Mouse (Mus musculus): ENCODE data around the gene Grin2d. TPM values are rescaled to one million over a fixed set of nuclear protein-coding genes. Genes with fewer than 3 reads are reported as not detected.

Gene Grin2d
- polyA plus RNA-seq (2017; shearing (Covaris generic)) = 0.84 TPM

DNA sequence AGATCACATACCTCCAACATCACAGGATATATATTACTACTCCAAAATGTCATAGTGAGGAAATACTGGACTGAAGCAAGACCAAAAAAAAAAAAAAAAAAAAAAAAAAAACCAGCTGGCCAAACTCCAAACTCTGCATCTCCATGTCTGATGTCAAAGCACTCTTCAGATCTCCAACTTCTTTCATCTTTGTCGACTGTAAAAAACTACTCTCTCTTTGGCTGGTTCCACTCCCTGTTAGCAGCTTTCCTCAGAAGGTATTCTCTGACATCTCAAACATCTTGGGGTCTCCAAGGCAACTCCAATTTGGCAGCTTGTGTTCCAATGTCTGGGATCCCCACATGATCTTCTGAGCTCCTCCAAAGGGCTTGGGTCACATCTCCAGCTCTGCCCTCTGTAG, at the start of gene Grin2d:
Gene Grin2d (minus strand): TSS at position 101 of the 400 bp plus-strand sequence.

DNA sequence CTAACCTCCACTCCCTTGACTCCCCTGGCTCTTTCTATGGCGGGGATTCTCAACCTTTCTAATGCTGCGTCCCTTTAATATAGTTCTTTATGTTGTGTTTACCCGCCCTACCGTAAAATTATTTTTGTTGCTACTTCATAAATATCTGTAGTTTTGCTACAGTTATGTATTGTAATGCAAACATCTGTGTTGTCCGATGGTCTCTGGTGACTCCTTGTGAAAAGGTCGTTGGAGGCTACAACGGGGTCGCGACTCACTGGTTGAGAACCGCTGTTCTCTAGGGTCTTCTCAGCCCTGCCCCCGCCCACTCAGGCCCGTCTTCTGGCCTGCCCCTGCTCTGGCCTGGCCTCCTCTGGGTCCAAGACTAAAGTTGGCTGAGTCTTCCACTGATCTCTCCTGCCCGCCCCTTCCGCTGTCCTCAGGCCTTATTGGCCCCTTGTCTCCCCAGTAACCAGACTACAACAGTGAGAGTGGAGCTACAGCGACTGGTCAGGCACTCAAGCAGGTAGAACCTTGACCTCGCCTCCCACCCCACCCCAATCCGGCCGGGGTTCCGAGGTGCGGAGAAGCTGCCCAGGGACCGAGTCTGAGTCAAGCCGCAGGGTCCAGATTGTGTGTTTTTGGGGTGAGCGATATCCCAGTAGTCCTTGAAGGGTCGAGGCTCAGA, 45.7 kb upstream of the Grin2d start, which contains the start of gene Ccdc114:
Gene Ccdc114 (plus strand): TSS at position 311 of the 667 bp plus-strand sequence.

DNA sequence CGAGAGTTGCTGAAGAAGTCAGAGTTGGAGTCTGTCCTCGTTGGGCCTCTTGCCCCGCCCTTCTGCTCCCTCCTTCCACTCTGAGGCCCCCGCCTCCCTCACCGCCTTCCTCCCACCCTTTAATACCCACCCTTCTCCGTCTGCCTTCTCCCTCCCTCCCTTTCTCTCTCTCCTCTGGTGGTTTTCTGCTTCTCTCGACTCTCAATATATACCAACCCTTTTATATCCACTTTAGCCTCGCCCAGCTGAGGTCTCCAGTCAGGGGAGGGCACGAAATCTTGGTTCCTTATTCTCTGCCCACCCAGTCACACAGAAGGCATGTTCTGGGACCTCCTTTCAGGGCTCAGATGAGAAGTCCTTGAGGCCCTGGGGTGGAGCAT, 43.1 kb upstream of the Grin2d start, which contains the start of gene Emp3:
Gene Emp3 (minus strand): TSS at position 163 of the 380 bp plus-strand sequence.

DNA sequence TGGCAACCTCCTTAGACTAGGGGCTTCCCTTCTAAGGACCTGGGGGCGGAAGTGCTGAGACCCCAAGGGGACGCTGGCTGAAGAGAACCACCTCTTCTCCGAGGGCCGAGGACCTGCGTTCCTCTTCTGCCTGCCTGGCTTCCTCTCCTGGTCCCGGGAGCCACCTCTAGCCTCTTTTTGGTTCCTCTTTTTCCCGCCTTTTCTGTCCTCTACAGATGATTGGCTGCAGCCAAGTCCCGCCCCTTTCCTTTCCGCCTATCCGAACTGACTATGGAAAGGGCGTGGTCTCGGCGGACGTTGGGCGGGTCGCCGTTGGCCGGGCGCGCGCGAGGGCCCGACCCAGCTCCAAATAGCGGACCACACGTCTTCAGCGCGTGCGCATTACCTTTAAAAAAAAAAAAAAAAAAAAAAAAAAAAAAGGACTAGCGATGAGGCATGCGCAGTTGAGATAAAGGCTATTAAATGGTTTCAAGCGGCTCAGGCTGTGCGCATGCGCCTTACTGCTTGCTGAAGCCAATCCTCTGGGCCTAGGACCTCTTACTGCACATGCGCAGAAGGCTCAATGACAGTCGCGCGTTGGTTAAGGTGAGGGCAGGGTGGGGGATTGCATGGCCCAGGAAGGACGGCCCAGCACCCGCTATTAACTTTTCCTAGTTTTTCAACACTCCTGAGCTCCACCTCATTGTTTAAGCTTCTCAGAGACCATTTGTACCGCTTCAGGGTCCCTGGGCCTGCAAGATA, 18.5 kb upstream of the Grin2d start, which contains the start of the genes Syngr4 and Tmem143:
Gene Syngr4 (minus strand): TSS at position 198 of the 741 bp plus-strand sequence.
Gene Tmem143 (plus strand): TSS at position 425 of the 741 bp plus-strand sequence.

DNA sequence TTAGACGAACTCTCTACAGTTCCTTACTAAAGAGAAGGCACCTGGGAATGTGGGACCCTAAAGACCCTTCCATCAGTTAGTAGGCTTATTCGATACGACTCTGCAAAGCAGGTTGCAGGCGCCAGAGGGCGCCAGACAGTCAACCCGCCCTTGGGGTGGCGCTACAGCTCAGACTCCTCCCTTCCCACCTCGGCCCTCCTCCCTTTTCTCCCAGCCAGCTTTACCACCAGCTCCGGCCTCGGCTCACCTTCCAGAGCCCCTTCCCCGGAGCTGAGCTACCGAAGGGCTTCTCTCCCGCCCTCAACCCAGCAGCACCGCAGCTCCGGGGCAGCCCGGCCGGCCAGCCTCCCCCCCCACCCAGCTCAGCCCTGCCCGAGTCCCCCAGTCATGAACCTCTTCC, 5.6 kb downstream of the Grin2d start, which contains the start of gene Kdelr1:
Gene Kdelr1 (plus strand): TSS at position 149 of the 400 bp plus-strand sequence.

DNA sequence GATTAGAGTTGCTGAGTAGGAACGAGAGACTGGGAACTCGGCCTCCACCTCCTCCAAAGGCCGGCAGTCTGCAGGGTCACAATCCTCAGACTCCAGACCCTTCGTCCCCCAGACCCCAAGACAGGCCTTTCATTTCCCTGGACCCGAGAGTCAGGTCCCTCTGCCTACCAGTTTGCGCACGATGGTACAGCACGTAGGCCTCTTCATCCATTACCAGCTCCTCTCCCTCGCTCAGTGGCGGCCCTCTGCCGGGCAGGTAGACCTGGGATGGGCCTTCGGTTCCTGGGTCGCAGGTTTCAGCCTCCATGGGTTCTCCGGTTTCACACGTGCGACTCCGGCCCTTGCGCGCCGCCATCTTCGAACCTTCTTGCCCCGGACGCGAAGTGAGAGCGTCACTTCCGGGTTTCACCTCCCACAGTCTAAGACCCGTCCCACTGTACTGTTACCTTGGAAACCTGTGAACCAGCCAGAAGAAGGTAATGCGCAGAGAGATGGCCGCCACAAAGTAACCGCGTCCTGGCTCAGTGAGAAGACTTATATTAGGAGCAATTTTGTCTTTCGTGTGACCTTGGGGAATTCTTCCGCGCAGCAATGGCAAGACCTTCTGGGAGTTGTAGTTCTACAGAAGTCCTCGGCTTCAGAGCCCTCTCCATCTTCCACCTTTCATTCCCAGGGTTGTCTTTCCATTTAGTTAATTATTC, 47.6 kb downstream of the Grin2d start, which contains the start of gene Grwd1:
Gene Grwd1 (minus strand): TSS at position 518 of the 701 bp plus-strand sequence.

DNA sequence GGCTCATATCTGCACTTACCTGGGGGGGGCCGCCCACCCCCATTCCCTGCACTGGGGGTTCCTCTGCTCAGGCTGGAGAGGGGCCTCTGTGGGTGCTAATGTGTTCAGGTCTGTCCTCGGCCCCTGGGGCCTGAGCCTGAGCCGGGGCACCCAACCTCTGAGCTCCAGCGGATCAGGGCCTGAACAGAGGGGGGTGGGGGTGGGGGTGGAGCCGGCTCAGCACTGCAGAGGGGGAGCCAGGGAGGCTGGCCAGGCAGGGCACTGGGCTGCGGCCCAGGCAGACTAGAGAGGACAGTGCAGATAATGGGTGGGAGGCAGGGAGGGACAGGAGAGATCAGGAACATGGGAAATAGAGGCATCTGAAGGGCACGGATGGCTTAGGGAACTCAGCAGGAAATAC, 53.6 kb downstream of the Grin2d start, which contains the start of gene Kcnj14:
Gene Kcnj14 (minus strand): TSS at position 185 of the 400 bp plus-strand sequence.

DNA sequence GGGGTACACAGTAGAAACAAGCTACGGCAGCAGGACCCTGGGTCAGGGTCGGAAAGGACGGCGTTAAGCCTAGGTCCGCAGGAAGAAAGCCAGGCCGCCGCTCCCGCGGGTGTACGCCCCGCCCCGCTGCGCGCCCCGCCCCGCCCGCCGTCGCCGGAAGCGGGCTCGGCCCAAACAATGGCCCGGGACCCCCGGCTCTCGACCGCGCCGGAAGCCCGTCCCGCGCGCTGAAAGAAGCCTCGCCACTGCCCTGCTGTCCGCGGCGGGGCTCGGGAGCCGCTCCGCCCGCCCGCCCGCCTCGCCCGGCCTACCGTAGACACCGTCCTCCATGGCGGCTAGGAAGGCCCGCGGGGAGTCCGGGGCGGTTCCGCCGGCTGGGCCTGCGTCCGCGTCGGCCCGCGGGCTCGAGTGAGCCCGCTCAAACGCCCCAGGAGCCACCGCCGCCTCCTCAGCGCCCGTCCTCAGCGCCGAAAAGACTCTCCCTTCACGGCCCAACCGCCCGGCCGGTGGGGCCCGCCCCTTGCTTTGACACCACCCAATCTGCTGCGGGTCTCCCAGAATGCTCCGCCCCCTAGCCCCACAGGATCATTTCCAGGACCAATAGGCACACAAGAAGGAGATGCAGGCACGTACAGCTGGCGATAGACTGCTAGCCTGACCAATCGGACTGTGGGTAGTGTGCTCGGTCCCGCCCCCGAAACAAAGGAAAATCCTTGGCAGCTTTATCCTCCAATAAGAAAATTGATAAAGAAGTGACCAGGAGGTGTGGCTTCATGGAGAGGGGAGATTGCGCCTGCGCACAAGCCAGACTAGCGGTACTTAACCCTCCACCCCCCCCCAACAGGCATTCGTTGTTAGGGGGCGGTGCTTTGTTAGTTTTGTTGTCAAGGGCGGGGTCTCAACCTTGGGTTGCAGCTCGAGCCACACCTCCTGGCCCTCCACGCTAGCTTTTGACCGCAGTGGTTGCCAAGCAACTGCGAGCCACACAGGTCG, 64.1 kb downstream of the Grin2d start, which contains the start of gene Cyth2:
Gene Cyth2 (minus strand): TSS at position 795 of the 993 bp plus-strand sequence.

DNA sequence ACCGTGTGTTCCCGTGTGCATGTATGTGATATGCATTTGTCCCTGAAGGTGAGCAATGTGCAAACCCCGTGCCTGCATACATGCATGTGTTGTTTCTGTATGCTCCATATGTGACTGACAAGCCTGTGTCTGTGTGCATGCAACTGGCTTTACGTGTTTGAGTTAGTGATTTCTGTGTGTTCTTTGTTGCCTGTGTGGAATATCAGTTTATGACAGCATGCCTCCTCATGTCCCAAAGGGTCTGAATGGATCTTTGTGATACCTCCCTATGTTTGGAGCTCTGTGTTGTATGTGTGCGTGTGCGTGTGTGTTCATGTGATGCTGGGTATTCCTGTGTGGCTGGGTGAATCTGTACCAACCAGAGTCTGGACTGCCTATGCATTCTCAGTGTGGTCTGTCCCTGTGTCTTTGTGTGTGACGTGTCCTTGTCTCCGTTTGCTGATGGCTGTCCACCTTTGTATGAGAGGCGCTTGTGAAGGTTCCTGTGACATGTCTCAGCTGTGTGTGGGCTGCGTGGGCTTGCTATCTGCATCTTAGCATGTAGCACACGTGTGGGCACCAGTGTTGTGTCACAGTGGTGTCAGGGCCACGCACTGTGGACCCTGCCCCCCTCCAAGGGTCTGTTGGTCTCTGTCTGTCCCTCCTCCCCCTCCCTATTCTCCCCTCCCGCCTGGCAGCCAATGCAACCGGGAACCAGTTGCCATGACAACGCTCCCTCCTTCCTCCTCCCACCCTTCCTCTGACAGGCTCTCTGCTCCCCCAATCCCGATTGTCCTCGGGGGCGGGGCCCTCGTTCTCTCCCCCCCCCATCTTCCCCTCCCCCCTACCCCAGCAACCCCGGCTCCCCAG, 93.4 kb downstream of the Grin2d start, which contains the start of gene Sult2b1:
Gene Sult2b1 (minus strand): TSS at position 146 of the 849 bp plus-strand sequence.

DNA sequence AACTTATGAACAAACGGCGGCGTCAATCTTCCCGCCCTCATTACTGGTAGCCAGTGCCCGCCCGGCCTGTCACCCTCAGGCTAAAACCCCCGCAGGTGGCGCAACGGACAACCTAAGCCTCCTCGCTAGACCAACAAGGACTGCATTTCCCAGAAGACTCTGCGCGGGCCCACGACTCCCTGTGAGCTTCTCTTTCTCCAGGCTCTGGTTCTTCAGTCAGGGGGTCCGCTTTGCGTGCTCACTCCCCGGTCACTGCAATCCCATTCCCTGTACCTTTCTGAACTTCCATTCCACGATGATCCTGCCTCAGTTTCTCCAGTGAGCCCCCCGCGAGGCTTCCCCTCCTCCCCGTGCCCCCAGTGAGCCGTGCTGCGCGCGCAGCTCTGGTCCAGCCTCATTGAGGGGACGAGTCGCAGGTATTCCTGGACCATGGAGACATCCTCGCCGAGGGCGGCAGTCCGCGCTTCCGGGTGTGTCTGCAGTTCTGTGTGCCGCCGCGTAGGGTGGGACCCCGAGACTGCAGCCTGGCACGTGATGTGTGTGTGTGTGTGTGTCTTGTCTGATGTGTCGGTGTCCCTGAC, 94.6 kb downstream of the Grin2d start, which contains the start of gene Lmtk3:
Gene Lmtk3 (plus strand): TSS at position 228 of the 581 bp plus-strand sequence.

Other genes starting within 250 kb of the Grin2d start
- gene Mamstr, start 238.4 kb downstream of the Grin2d start, polyA plus RNA-seq (2017; shearing (Covaris generic)) = 1.1 TPM
- 0.89 TPM for gene Fut2, start 212.0 kb downstream of the Grin2d start, polyA plus RNA-seq (2017; shearing (Covaris generic))
- gene Ntn5, start 194.4 kb downstream of the Grin2d start, polyA plus RNA-seq (2017; shearing (Covaris generic)) = not detected
- not detected for gene Sec1, start 184.0 kb downstream of the Grin2d start, polyA plus RNA-seq (2017; shearing (Covaris generic))
- gene Car11, start 178.5 kb downstream of the Grin2d start, polyA plus RNA-seq (2017; shearing (Covaris generic)) = 1.3 TPM
- 7.4 TPM for gene Dbp, start 173.3 kb downstream of the Grin2d start, polyA plus RNA-seq (2017; shearing (Covaris generic))
- gene Rpl18, start 162.9 kb downstream of the Grin2d start, polyA plus RNA-seq (2017; shearing (Covaris generic)) = 1,531 TPM
- 17.9 TPM for gene Sphk2, start 160.4 kb downstream of the Grin2d start, polyA plus RNA-seq (2017; shearing (Covaris generic))
- 0.57 TPM for gene Fam83e, start 157.2 kb downstream of the Grin2d start, polyA plus RNA-seq (2017; shearing (Covaris generic))
- gene Spaca4, start 152.6 kb downstream of the Grin2d start, polyA plus RNA-seq (2017; shearing (Covaris generic)) = not detected
- 0.13 TPM for gene Lmtk3, start 94.6 kb downstream of the Grin2d start, polyA plus RNA-seq (2017; shearing (Covaris generic))
- 13.1 TPM for gene Sult2b1, start 93.7 kb downstream of the Grin2d start, polyA plus RNA-seq (2017; shearing (Covaris generic))
- gene Cyth2, start 63.8 kb downstream of the Grin2d start, polyA plus RNA-seq (2017; shearing (Covaris generic)) = 153 TPM
- gene Kcnj14, start 53.6 kb downstream of the Grin2d start, polyA plus RNA-seq (2017; shearing (Covaris generic)) = 0.46 TPM
- gene Grwd1, start 47.4 kb downstream of the Grin2d start, polyA plus RNA-seq (2017; shearing (Covaris generic)) = 34.7 TPM
- 55.4 TPM for gene Kdelr1, start 5.6 kb downstream of the Grin2d start, polyA plus RNA-seq (2017; shearing (Covaris generic))
- gene Syngr4, start 18.3 kb upstream of the Grin2d start, polyA plus RNA-seq (2017; shearing (Covaris generic)) = not detected
- 3.7 TPM for gene Tmem143, start 18.6 kb upstream of the Grin2d start, polyA plus RNA-seq (2017; shearing (Covaris generic))
- 436 TPM for gene Emp3, start 43.0 kb upstream of the Grin2d start, polyA plus RNA-seq (2017; shearing (Covaris generic))
- 1.2 TPM for gene Ccdc114, start 45.7 kb upstream of the Grin2d start, polyA plus RNA-seq (2017; shearing (Covaris generic))
- 0.10 TPM for gene Abcc6, start 151.9 kb upstream of the Grin2d start, polyA plus RNA-seq (2017; shearing (Covaris generic))
- gene Nomo1, start 155.3 kb upstream of the Grin2d start, polyA plus RNA-seq (2017; shearing (Covaris generic)) = 24.0 TPM
- gene Kcnj11, start 222.4 kb upstream of the Grin2d start, polyA plus RNA-seq (2017; shearing (Covaris generic)) = 0.16 TPM